Mouse (Mus musculus) spleen, adult 2 months (tissue): ENCODE data around the gene Lrmda. TPM values are rescaled to one million over a fixed set of nuclear protein-coding genes. Genes with fewer than 3 reads are reported as not detected.

Experiments
- DNase-seq, 2 experiments: peaks; one replicate each; pipeline versions ENCODE4 v3.0.0 to v3.0.0-alpha.2; 2012 to 2021; ENCODE audit warnings: low spot score in 2 of 2, low read depth in 1 of 2
- H3K27ac ChIP-seq: fragments of 200-500 bp; 2 replicates; pipeline ENCODE4 v1.5.1; 2012; ENCODE audit warnings: low read length, inconsistent platforms; ENCODE audit not compliant: insufficient read depth
- H3K27me3 ChIP-seq: fragments of 200-500 bp; 2 replicates; pipeline ENCODE4 v1.6.1; 2012; ENCODE audit warnings: mild to moderate bottlenecking, moderate library complexity, low read length, inconsistent platforms; ENCODE audit not compliant: control insufficient read depth, insufficient read depth
- H3K36me3 ChIP-seq: fragments of 200-500 bp; 2 replicates; pipeline ENCODE4 v1.6.1; 2012; ENCODE audit warnings: mild to moderate bottlenecking, low read length, inconsistent platforms; ENCODE audit not compliant: control insufficient read depth, insufficient read depth
- H3K4me1 ChIP-seq: fragments of 200-500 bp; 2 replicates; pipeline ENCODE4 v1.6.1; 2011; ENCODE audit warnings: inconsistent platforms; ENCODE audit not compliant: control insufficient read depth, insufficient read depth, insufficient read length
- H3K4me3 ChIP-seq: fragments of 200-500 bp; 2 replicates; pipeline ENCODE4 v1.5.1; 2011; ENCODE audit warnings: mild to moderate bottlenecking, inconsistent platforms; ENCODE audit not compliant: insufficient read depth, insufficient read length; ENCODE audit errors: extremely low read depth
- CTCF ChIP-seq: fragments of 200-500 bp; IDR thresholded peaks from 2 replicates; pipeline ENCODE4 v1.5.1; 2011; ENCODE audit warnings: mild to moderate bottlenecking, inconsistent platforms; ENCODE audit not compliant: insufficient read depth, insufficient read length, insufficient replicate concordance; ENCODE audit errors: extremely low read depth
- POLR2A ChIP-seq: fragments of 200-500 bp; IDR thresholded peaks from 2 replicates; pipeline ENCODE4 v1.6.1; 2011; ENCODE audit warnings: low read depth, low read length, inconsistent platforms
- WGBS: fragments of 180-500 bp; shearing (Covaris S2); methylation state at CpG from one replicate; pipeline ENCODE4 v1.1.7; 2018; 5-methylcytosine and 5-hydroxymethylcytosine counted together
- polyA plus RNA-seq: library from polyadenylated mRNA; depleted of rRNA; stranded (reverse); fragments of >200 nt; gene quantifications from 2 replicates; pipeline ENCODE4 v1.2.3, GENCODE M21; 2012

Lrmda gene
- polyA plus RNA-seq, 1 experiment, result 0.37 TPM

DNA sequence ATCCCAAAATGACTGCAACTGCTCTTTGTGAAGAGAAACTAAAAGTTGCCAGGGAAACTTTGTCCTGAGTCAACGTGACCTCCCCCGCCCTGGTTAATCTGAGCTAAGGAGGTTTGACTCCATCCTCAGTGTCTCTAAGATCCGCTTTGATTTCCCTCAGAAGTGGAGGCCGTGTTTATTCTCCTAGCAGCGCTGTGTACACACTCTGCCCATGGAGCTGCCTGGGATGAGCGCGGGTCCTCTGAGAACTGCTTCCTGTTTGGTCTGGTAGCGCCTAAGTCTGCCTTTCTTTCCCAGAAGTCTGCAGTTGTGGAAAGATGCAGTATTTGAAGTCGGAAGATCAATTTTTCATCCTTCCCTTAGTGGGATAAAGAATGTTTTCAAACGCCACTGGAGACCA lies 268.7 kb downstream of the Lrmda start:
- WGBS, result 86% methylated on average over 10 of the region's 10 CpGs
- TF ChIP-seq CTCF, result no peak
- TF ChIP-seq POLR2A, result no peak

DNA sequence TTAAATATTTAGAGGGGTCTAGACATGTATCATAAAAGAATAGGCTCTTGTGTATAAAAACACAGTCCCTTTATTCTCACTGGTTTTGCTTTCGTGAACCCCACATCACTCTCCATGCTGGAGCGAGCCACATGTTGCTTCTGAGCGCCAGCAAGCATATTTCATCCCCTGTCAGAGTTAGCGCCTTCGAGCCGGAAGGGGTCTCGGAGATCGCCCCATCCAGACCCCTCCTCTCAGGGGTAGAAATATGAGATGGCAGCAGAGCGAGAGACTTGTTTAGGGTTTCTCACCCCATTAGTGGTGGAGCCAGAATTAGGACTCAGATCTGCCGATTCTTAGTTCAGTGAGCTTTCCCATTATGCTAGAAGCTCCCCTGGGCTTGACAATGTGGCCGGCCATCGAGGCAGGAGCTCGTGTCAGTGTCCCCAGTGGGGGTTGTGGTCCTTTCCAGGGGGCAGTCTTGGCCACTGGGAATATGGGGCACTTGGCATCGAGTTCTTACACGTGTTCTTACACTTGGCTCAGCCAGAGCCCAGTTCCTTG lies 269.9 kb downstream of the Lrmda start:
- no peaks in the 10 kb centered on the region for H3K27me3 ChIP-seq
- H3K27ac ChIP-seq, result no peak overlapping the region
- TF ChIP-seq CTCF, result no peak
- no peak for TF ChIP-seq POLR2A
- no peak overlapping the region for H3K4me3 ChIP-seq
- WGBS, result 92% methylated on average over 15 of the region's 15 CpGs
- no peaks in the 10 kb centered on the region for H3K4me1 ChIP-seq
- no peaks in the 10 kb centered on the region for H3K36me3 ChIP-seq
- no peak for DNase-seq

More for the DNA sequence above, 268.7 kb downstream of the Lrmda start:
- Histone ChIP-seq H3K27me3 (no peaks in the 10 kb centered on the region), H3K27ac (no peak overlapping the region), H3K4me3 (no peak overlapping the region), H3K4me1 (no peaks in the 10 kb centered on the region), H3K36me3 (no peaks in the 10 kb centered on the region)
- no peak for DNase-seq

DNA sequence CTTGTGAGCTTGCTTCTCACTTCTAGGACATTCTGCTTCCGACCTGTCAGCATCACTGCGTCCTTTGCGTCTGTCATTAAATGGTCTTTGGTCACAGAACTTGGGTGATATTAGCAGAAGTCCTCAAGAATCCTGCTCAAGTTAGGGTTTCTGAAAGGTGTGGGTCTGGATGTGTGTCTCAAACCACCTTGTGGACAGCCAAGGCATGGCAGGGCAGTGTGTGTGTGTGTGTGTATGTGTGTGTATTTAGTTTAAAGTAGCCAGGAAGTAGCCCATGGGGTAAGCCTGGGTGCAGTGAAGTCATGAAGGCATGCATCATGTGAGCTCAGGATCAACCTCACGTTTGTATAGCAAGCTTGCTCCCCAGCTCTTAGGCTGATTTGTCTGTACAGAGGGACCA lies 274.9 kb downstream of the Lrmda start:
- Histone ChIP-seq H3K27ac (no peak overlapping the region), H3K4me3 (no peak overlapping the region), H3K4me1 (no peaks in the 10 kb centered on the region), H3K36me3 (no peaks in the 10 kb centered on the region), H3K27me3 (no peaks in the 10 kb centered on the region)
- 87% methylated on average over 4 of the region's 4 CpGs for WGBS
- no peak for DNase-seq
- no peak for TF ChIP-seq POLR2A
- no peak for TF ChIP-seq CTCF

DNA sequence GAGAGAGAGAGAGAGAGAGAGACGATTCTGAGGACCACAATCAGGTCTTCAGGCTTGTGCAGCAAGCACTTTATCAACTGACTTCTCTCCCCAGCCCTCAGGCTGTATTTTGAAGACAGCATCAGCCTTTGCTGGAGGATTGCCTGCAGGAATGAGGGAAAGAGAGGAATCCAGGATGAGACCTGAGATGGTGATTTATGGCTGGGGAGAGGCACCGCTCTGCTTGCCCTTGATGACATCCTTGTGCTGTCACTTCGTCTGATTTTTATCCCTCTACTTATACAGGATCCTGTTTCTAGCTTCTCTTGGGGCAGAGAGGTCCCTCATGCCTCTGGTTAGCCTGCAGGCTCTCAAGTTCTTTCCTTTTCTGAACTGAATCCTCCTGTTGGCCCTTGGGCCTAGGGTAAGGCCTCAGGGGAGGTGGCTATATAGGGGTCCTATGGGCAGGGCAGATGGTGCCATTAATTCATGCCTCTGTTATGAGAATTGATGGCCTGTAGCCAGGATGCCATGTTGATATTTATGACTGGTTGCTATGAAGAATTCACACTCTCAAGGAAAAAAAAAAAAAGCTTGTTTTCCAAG lies 277.2 kb downstream of the Lrmda start:
- 80% methylated on average over 3 of the region's 3 CpGs for WGBS
- H3K27ac ChIP-seq, result no peak overlapping the region
- DNase-seq, result no peak

DNA sequence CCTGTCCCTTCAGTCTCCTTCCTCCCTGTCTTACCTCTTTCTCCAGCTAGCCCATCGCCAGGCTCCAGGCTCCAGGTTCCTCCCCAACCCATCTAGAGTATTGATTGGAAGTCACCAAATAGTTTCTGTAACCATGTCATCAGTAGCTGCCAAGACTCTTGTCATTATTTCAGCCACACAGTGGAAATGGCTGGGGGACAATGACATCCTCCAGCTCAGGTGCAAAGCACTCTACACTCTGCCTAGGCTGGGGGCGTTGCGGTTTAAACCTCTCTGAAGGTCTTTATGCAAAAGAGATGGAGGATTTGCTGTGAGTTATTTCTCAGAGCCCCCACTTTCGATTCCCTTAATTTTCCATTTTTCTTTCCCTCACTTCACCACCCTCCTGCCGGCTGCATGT lies 287.2 kb downstream of the Lrmda start:
- Histone ChIP-seq H3K27ac (no peak overlapping the region), H3K27me3 (no peaks in the 10 kb centered on the region), H3K4me3 (no peak overlapping the region), H3K4me1 (no peaks in the 10 kb centered on the region), H3K36me3 (no peaks in the 10 kb centered on the region)
- TF ChIP-seq CTCF (no peak), POLR2A (no peak)
- no peak for DNase-seq
- WGBS, result 88% methylated on average over 5 of the region's 5 CpGs

More for the DNA sequence above, 277.2 kb downstream of the Lrmda start:
- H3K36me3 ChIP-seq, result no peaks in the 10 kb centered on the region
- H3K27me3 ChIP-seq, result no peaks in the 10 kb centered on the region
- no peaks in the 10 kb centered on the region for H3K4me1 ChIP-seq
- H3K4me3 ChIP-seq, result no peak overlapping the region
- no peak for TF ChIP-seq POLR2A
- TF ChIP-seq CTCF, result no peak

DNA sequence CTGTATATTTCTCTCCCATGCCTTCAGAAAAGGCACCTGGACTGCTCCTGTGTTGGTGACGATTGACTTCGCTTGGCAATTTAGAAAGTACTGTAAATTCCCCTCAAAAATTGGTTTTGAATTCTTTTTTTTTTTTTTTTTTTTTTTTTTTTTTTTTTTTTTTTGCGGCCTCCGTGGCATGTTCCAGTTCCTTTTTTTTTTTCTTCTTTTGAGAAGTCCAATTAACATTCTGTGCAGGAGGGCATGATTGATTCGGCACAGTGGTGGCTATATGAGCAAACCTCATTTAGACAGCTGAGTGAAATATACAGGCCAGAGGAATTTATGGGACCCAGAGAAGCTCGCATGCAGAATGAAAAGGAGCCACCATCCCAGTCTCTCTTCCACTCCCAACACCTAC lies 288.5 kb downstream of the Lrmda start:
- Histone ChIP-seq H3K4me1 (no peaks in the 10 kb centered on the region), H3K36me3 (no peaks in the 10 kb centered on the region), H3K4me3 (no peak overlapping the region), H3K27ac (no peak overlapping the region), H3K27me3 (no peaks in the 10 kb centered on the region)
- TF ChIP-seq CTCF, result no peak
- no peak for TF ChIP-seq POLR2A
- 16% methylated on average over 6 of the region's 6 CpGs for WGBS
- DNase-seq, result no peak

DNA sequence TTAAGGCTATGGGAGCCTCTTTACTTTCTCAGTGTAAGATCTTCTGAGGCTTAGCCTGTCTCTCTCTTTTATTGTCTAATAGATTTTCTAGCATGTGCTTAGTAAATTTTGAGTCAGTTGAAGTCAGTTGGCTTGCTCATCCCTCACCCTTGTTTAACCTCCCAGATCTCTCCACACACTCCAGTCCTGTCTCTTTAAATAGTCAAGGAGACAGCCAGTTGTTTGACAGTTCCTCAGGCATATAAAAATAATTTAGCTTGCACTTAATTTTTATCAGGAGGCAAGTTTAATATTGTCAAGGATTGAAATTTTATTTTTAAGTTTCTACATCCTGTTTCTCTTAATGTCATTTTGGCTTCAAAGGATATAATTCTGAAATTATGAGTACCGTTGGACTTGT lies 303.5 kb downstream of the Lrmda start:
- no peak overlapping the region for H3K27ac ChIP-seq
- no peaks in the 10 kb centered on the region for H3K27me3 ChIP-seq
- TF ChIP-seq POLR2A, result no peak
- no peak for TF ChIP-seq CTCF
- no peak overlapping the region for H3K4me3 ChIP-seq
- 80% methylated on average over 1 of the region's 1 CpGs for WGBS
- no peaks in the 10 kb centered on the region for H3K4me1 ChIP-seq
- DNase-seq, result no peak
- no peaks in the 10 kb centered on the region for H3K36me3 ChIP-seq
